Mouse (Mus musculus) C2C12 (cell line): ENCODE data around the gene Hmx2.

Experiments
- CEBPB ChIP-seq: IDR thresholded peaks from one replicate; pipeline ENCODE4 v1.6.1; 2011; ENCODE audit warnings: low read depth, mild to moderate bottlenecking, control low read depth, moderate library complexity
- CTCF ChIP-seq: IDR thresholded peaks from one replicate; pipeline ENCODE4 v1.5.1; 2011; ENCODE audit not compliant: control insufficient read depth, insufficient read depth, insufficient read length
- FOSL1 ChIP-seq: IDR thresholded peaks from one replicate; pipeline ENCODE4 v1.8.0; 2011; ENCODE audit warnings: mild to moderate bottlenecking, low read length; ENCODE audit not compliant: poor library complexity, insufficient read depth, severe bottlenecking
- MAX ChIP-seq: IDR thresholded peaks from one replicate; pipeline ENCODE4 v1.6.1; 2011; ENCODE audit warnings: mild to moderate bottlenecking, control low read depth
- MYOD1 ChIP-seq: IDR thresholded peaks from one replicate; pipeline ENCODE4 v1.6.1; 2011; ENCODE audit warnings: low read depth; ENCODE audit not compliant: control insufficient read depth, insufficient read length

GRCm38 (mm10) chr7:131553771-131554175 lies 5.2 kb downstream of the Hmx2 start:
- TF ChIP-seq MAX (peak; percentile 23), FOSL1 (no peak), CTCF (no peak), MYOD1 (no peak), CEBPB (no peak)
